Mouse (Mus musculus): Measurements from ENCODE around the gene Xpnpep2. TPM values are rescaled to one million over a fixed set of nuclear protein-coding genes. Genes with fewer than 3 reads are reported as not detected.

The Xpnpep2 gene
- 0.04 TPM in 1 of 2 replicates, not detected in the other for polyA plus RNA-seq (2015; fragmentation: Nextera tagmentation; extraction: Ambion mirVana)

- no peak within 1 kb of the TSS for H3K27ac ChIP-seq (ENCODE audit: low read length)
- H3K27me3 ChIP-seq (ENCODE audit: control insufficient read depth, insufficient read depth, low read depth, low read length): no peaks in the 10 kb centered on the region
- no peak within 1 kb of the TSS for H3K4me3 ChIP-seq (ENCODE audit: low read depth, low read length)
- H3K36me3 ChIP-seq (ENCODE audit: control insufficient read depth, insufficient read depth): no peaks in the 10 kb centered on the region
- H3K9ac ChIP-seq (ENCODE audit: low read depth, low read length): no peak within 1 kb of the TSS
- ATAC-seq (ENCODE audit: low read depth): no peak
- H3K4me1 ChIP-seq (ENCODE audit: control insufficient read depth, low read depth, low read length): no peaks in the 10 kb centered on the region
- 41% methylated on average over 6 of the region's 6 CpGs for WGBS (ENCODE audit: insufficient replicate concordance)
- H3K9me3 ChIP-seq (replicated peaks; ENCODE audit: control insufficient read depth, low read length): no peaks in the 10 kb centered on the region
- no peak within 1 kb of the TSS for H3K4me2 ChIP-seq (ENCODE audit: low read depth, low read length)
Measured at GRCm38 (mm10) chrX:48108394-48109315, at the start of gene Xpnpep2. Gene Xpnpep2, plus strand, starts transcription at chrX:48108725.

GRCm38 (mm10) chrX:48062481-48062880 lies 46.0 kb upstream of the Xpnpep2 start:
- no peaks in the 10 kb centered on the region for H3K36me3 ChIP-seq (ENCODE audit: control insufficient read depth, insufficient read depth)
- ATAC-seq (ENCODE audit: low read depth): no peak
- no peaks in the 10 kb centered on the region for H3K4me1 ChIP-seq (ENCODE audit: control insufficient read depth, low read depth, low read length)
- no peak overlapping the region for H3K4me3 ChIP-seq (ENCODE audit: low read depth, low read length)
- no peak overlapping the region for H3K4me2 ChIP-seq (ENCODE audit: low read depth, low read length)
- no peak overlapping the region for H3K27ac ChIP-seq (ENCODE audit: low read length)
- no peaks in the 10 kb centered on the region for H3K9me3 ChIP-seq (replicated peaks; ENCODE audit: control insufficient read depth, low read length)
- H3K27me3 ChIP-seq (ENCODE audit: control insufficient read depth, insufficient read depth, low read depth, low read length): no peaks in the 10 kb centered on the region
- 57% methylated on average over 4 of the region's 4 CpGs for WGBS (ENCODE audit: insufficient replicate concordance)
- H3K9ac ChIP-seq (ENCODE audit: low read depth, low read length): no peak overlapping the region

- Histone ChIP-seq H3K27ac (ENCODE audit: low read length) (no peak overlapping the region), H3K36me3 (ENCODE audit: control insufficient read depth, insufficient read depth) (no peaks in the 10 kb centered on the region), H3K9ac (ENCODE audit: low read depth, low read length) (no peak overlapping the region), H3K4me2 (ENCODE audit: low read depth, low read length) (no peak overlapping the region), H3K9me3 (replicated peaks; ENCODE audit: control insufficient read depth, low read length) (no peaks in the 10 kb centered on the region), H3K27me3 (ENCODE audit: control insufficient read depth, insufficient read depth, low read depth, low read length) (no peaks in the 10 kb centered on the region), H3K4me1 (ENCODE audit: control insufficient read depth, low read depth, low read length) (no peaks in the 10 kb centered on the region), H3K4me3 (ENCODE audit: low read depth, low read length) (no peak overlapping the region)
- ATAC-seq (ENCODE audit: low read depth): no peak
- 34% methylated on average over 5 of the region's 5 CpGs for WGBS (ENCODE audit: insufficient replicate concordance)
Measured at GRCm38 (mm10) chrX:48064166-48064853, 44.2 kb upstream of the Xpnpep2 start.

DNA sequence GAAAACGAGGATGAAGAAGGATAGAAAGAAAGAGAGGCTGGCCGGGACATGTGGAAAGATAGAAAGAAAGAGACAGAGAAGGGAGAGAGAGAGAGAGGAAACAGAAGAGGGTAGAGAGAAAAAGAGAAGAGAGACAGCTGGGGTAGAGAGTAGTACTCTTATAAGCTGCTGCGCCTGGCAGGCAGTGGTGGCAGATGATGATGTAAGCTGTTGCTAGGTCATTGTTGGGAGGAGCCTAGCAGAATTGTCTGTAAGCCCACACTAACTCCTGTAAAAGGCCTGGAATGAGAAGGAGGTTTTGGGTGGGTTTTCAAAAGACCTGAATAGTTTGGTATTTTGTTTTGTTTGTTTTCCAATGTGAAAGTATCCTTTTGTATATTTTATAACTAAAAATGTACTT lies 41.6 kb upstream of the Xpnpep2 start:
- no peak overlapping the region for H3K4me3 ChIP-seq (ENCODE audit: low read depth, low read length)
- H3K27me3 ChIP-seq (ENCODE audit: control insufficient read depth, insufficient read depth, low read depth, low read length): no peaks in the 10 kb centered on the region
- H3K36me3 ChIP-seq (ENCODE audit: control insufficient read depth, insufficient read depth): no peaks in the 10 kb centered on the region
- no peak overlapping the region for H3K9ac ChIP-seq (ENCODE audit: low read depth, low read length)
- H3K9me3 ChIP-seq (replicated peaks; ENCODE audit: control insufficient read depth, low read length): no peaks in the 10 kb centered on the region
- 59% methylated on average over 3 of the region's 3 CpGs for WGBS (ENCODE audit: insufficient replicate concordance)
- H3K27ac ChIP-seq (ENCODE audit: low read length): no peak overlapping the region
- no peak overlapping the region for H3K4me2 ChIP-seq (ENCODE audit: low read depth, low read length)
- no peaks in the 10 kb centered on the region for H3K4me1 ChIP-seq (ENCODE audit: control insufficient read depth, low read depth, low read length)
- ATAC-seq (ENCODE audit: low read depth): no peak

DNA sequence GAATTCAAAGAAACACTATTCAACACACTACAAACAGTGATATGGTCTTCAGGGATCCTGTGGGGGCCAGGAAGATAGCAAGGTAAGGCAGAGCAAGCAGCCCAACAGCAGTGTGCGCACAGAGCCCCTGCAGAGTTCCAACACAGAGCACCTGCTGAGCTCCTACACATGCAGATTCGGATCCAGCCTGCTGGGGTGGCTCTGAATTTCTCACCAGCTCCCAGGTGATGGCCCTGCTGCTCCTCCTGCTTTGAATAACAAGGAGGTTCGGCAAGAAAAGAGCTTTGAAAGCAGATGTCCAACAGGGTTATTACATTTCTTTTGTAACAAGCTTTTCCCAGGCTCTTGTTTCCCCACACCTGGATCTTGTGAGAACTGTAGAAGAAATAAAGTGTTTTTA lies 36.6 kb upstream of the Xpnpep2 start:
- ATAC-seq (ENCODE audit: low read depth): no peak
- H3K27ac ChIP-seq (ENCODE audit: low read length): no peak overlapping the region
- no peak overlapping the region for H3K4me2 ChIP-seq (ENCODE audit: low read depth, low read length)
- WGBS (ENCODE audit: insufficient replicate concordance): 33% methylated on average over 3 of the region's 3 CpGs
- no peaks in the 10 kb centered on the region for H3K9me3 ChIP-seq (replicated peaks; ENCODE audit: control insufficient read depth, low read length)
- H3K9ac ChIP-seq (ENCODE audit: low read depth, low read length): no peak overlapping the region
- H3K4me3 ChIP-seq (ENCODE audit: low read depth, low read length): no peak overlapping the region
- no peaks in the 10 kb centered on the region for H3K27me3 ChIP-seq (ENCODE audit: control insufficient read depth, insufficient read depth, low read depth, low read length)
- H3K4me1 ChIP-seq (ENCODE audit: control insufficient read depth, low read depth, low read length): no peaks in the 10 kb centered on the region
- H3K36me3 ChIP-seq (ENCODE audit: control insufficient read depth, insufficient read depth): no peaks in the 10 kb centered on the region

DNA sequence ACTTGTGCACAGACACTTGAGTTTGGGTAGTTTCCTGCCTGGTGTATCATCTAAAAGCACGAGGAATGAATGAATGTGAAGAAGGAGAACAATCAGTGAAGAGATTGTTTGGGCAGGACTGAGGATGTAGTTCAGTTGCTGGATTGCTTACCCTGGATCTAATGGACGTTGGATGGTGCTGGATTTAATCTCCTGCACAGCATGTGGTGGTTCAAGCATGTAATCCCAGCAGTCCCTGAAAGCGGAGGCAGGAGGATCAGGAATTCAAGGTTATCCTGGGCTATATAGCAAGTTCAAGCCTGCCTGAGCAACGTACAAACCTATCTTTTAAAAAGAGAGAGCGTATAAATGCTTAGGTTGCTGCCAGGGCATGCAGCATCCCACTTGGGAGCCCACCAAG lies 36.1 kb upstream of the Xpnpep2 start:
- Histone ChIP-seq H3K9me3 (replicated peaks; ENCODE audit: control insufficient read depth, low read length) (no peaks in the 10 kb centered on the region), H3K4me1 (ENCODE audit: control insufficient read depth, low read depth, low read length) (no peaks in the 10 kb centered on the region), H3K9ac (ENCODE audit: low read depth, low read length) (no peak overlapping the region), H3K4me2 (ENCODE audit: low read depth, low read length) (no peak overlapping the region), H3K36me3 (ENCODE audit: control insufficient read depth, insufficient read depth) (no peaks in the 10 kb centered on the region), H3K4me3 (ENCODE audit: low read depth, low read length) (no peak overlapping the region), H3K27me3 (ENCODE audit: control insufficient read depth, insufficient read depth, low read depth, low read length) (no peaks in the 10 kb centered on the region), H3K27ac (ENCODE audit: low read length) (no peak overlapping the region)
- no peak for ATAC-seq (ENCODE audit: low read depth)
- WGBS (ENCODE audit: insufficient replicate concordance): 25% methylated on average over 5 of the region's 5 CpGs

DNA sequence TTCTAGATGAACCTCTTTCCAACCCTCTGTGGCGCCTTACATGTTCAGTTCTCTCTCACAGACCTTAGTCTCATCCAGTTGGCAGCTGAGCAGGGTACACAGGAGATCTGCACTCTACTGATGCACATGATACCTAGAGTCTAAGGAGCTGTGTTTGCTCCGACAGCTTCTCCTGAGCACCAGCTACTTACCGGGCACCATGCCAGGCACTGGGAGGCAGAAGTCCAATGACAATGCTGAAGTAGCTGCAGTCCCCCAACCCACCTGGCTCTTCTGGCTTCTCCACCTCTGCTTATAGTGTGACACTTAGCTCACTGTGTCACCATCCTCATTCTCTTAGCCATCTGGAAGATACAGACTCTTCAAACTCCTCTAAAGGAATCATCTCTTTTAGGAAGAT lies 33.8 kb upstream of the Xpnpep2 start:
- H3K27me3 ChIP-seq (ENCODE audit: control insufficient read depth, insufficient read depth, low read depth, low read length): no peaks in the 10 kb centered on the region
- H3K4me3 ChIP-seq (ENCODE audit: low read depth, low read length): no peak overlapping the region
- WGBS (ENCODE audit: insufficient replicate concordance): 52% methylated on average over 3 of the region's 3 CpGs
- H3K9me3 ChIP-seq (replicated peaks; ENCODE audit: control insufficient read depth, low read length): no peaks in the 10 kb centered on the region
- no peaks in the 10 kb centered on the region for H3K36me3 ChIP-seq (ENCODE audit: control insufficient read depth, insufficient read depth)
- no peak overlapping the region for H3K4me2 ChIP-seq (ENCODE audit: low read depth, low read length)
- no peak overlapping the region for H3K27ac ChIP-seq (ENCODE audit: low read length)
- no peaks in the 10 kb centered on the region for H3K4me1 ChIP-seq (ENCODE audit: control insufficient read depth, low read depth, low read length)
- no peak overlapping the region for H3K9ac ChIP-seq (ENCODE audit: low read depth, low read length)
- no peak for ATAC-seq (ENCODE audit: low read depth)

- Histone ChIP-seq H3K4me2 (ENCODE audit: low read depth, low read length) (no peak overlapping the region), H3K4me1 (ENCODE audit: control insufficient read depth, low read depth, low read length) (no peaks in the 10 kb centered on the region), H3K27ac (ENCODE audit: low read length) (no peak overlapping the region), H3K36me3 (ENCODE audit: control insufficient read depth, insufficient read depth) (no peaks in the 10 kb centered on the region), H3K9ac (ENCODE audit: low read depth, low read length) (no peak overlapping the region), H3K27me3 (ENCODE audit: control insufficient read depth, insufficient read depth, low read depth, low read length) (no peaks in the 10 kb centered on the region), H3K4me3 (ENCODE audit: low read depth, low read length) (no peak overlapping the region), H3K9me3 (replicated peaks; ENCODE audit: control insufficient read depth, low read length) (no peaks in the 10 kb centered on the region)
- WGBS (ENCODE audit: insufficient replicate concordance): 65% methylated on average over 4 of the region's 4 CpGs
- ATAC-seq (ENCODE audit: low read depth): no peak
Measured at GRCm38 (mm10) chrX:48076806-48077425, 31.6 kb upstream of the Xpnpep2 start.

GRCm38 (mm10) chrX:48082364-48082763 lies 26.2 kb upstream of the Xpnpep2 start:
- no peak overlapping the region for H3K4me3 ChIP-seq (ENCODE audit: low read depth, low read length)
- no peaks in the 10 kb centered on the region for H3K9me3 ChIP-seq (replicated peaks; ENCODE audit: control insufficient read depth, low read length)
- no peaks in the 10 kb centered on the region for H3K4me1 ChIP-seq (ENCODE audit: control insufficient read depth, low read depth, low read length)
- 44% methylated on average over 5 of the region's 5 CpGs for WGBS (ENCODE audit: insufficient replicate concordance)
- no peak overlapping the region for H3K27ac ChIP-seq (ENCODE audit: low read length)
- H3K27me3 ChIP-seq (ENCODE audit: control insufficient read depth, insufficient read depth, low read depth, low read length): no peaks in the 10 kb centered on the region
- no peaks in the 10 kb centered on the region for H3K36me3 ChIP-seq (ENCODE audit: control insufficient read depth, insufficient read depth)
- H3K9ac ChIP-seq (ENCODE audit: low read depth, low read length): no peak overlapping the region
- no peak for ATAC-seq (ENCODE audit: low read depth)
- H3K4me2 ChIP-seq (ENCODE audit: low read depth, low read length): no peak overlapping the region

Data from liver, embryonic 16.5 days (tissue).